Mouse (Mus musculus) stomach, postnatal 0 days (tissue): ENCODE results near the gene Enpp7. TPM values are rescaled to one million over a fixed set of nuclear protein-coding genes. Genes with fewer than 3 reads are reported as not detected.

Experiments used
- ATAC-seq: fragments of 200-750 bp; cut with Nextera tagmentation; 2 replicates; pipeline ENCODE4 v1.8.0; 2017; ENCODE audit not compliant: low FRiP score, low TSS enrichment
- DNase-seq: peaks from one replicate; pipeline ENCODE4 v3.0.0-alpha.2; 2016; ENCODE audit warnings: low spot score
- H3K27ac ChIP-seq: fragments of 300-500 bp; sonication (generic); replicated peaks from 2 replicates; pipeline ENCODE4 v1.5.1; 2014; ENCODE audit warnings: mild to moderate bottlenecking, control low read depth
- H3K27me3 ChIP-seq: fragments of 300-500 bp; sonication (generic); 2 replicates; pipeline ENCODE4 v1.6.1; 2014; ENCODE audit warnings: low read length; ENCODE audit not compliant: control insufficient read depth, insufficient read depth
- H3K36me3 ChIP-seq: fragments of 300-500 bp; sonication (generic); 2 replicates; pipeline ENCODE4 v1.6.1; 2014; ENCODE audit warnings: low read length, mixed read lengths; ENCODE audit not compliant: control insufficient read depth, insufficient read depth
- H3K4me1 ChIP-seq: fragments of 300-500 bp; sonication (generic); replicated peaks from 2 replicates; pipeline ENCODE4 v1.6.1; 2014; ENCODE audit warnings: antibody characterized with exemption; ENCODE audit not compliant: control insufficient read depth, insufficient read depth
- H3K4me2 ChIP-seq: fragments of 300-500 bp; sonication (generic); replicated peaks from 2 replicates; pipeline ENCODE4 v1.6.1; 2014; ENCODE audit warnings: low read depth, mild to moderate bottlenecking, control low read depth, moderate library complexity
- H3K4me3 ChIP-seq: fragments of 300-500 bp; sonication (generic); 2 replicates; pipeline ENCODE4 v1.5.1; 2014; ENCODE audit warnings: low read depth, low read length, control low read depth
- H3K9ac ChIP-seq: fragments of 300-500 bp; sonication (generic); 2 replicates; pipeline ENCODE4 v1.6.1; 2014; ENCODE audit warnings: mild to moderate bottlenecking, low read length, control low read depth, mixed read lengths
- H3K9me3 ChIP-seq: fragments of 300-500 bp; sonication (generic); 2 replicates; pipeline ENCODE4 v1.6.1; 2016; ENCODE audit warnings: low read length; ENCODE audit not compliant: control insufficient read depth
- CTCF ChIP-seq: IDR thresholded peaks from 2 replicates; pipeline ENCODE4 v1.5.1; 2016; ENCODE audit warnings: antibody characterized with exemption, low read depth, mild to moderate bottlenecking, moderate library complexity
- EP300 ChIP-seq: optimal IDR thresholded peaks from 2 replicates; pipeline ENCODE3; 2016; ENCODE audit warnings: antibody characterized with exemption
- WGBS: fragments of 180-500 bp; shearing (Covaris S2); extraction: QIAGEN DNeasy Blood & Tissue Kit; methylation state at CpG from one replicate; pipeline ENCODE4 v1.1.7; 2014; 5-methylcytosine and 5-hydroxymethylcytosine counted together
- polyA plus RNA-seq: library from polyadenylated mRNA; unstranded; fragments of >200 nt; fragmentation: Nextera tagmentation; extraction: Ambion mirVana; gene quantifications from 2 replicates; pipeline ENCODE4 v1.2.1, GENCODE M21; 2015

Enpp7 gene
- polyA plus RNA-seq, 1 experiment from 2014 or later = not detected

GRCm38 (mm10) chr11:118960649-118961048, 27.3 kb upstream of the Enpp7 start:
- Histone ChIP-seq H3K9ac (no peak overlapping the region), H3K4me1 (no peaks in the 10 kb centered on the region), H3K36me3 (no peaks in the 10 kb centered on the region), H3K27me3 (no peaks in the 10 kb centered on the region), H3K27ac (no peak overlapping the region), H3K9me3 (no peaks in the 10 kb centered on the region), H3K4me2 (no peak overlapping the region), H3K4me3 (no peak overlapping the region)
- DNase-seq (no peak), ATAC-seq (no peak)
- 49% methylated on average over 3 of the region's 3 CpGs for WGBS
- TF ChIP-seq CTCF (no peak), EP300 (no peak)

DNA sequence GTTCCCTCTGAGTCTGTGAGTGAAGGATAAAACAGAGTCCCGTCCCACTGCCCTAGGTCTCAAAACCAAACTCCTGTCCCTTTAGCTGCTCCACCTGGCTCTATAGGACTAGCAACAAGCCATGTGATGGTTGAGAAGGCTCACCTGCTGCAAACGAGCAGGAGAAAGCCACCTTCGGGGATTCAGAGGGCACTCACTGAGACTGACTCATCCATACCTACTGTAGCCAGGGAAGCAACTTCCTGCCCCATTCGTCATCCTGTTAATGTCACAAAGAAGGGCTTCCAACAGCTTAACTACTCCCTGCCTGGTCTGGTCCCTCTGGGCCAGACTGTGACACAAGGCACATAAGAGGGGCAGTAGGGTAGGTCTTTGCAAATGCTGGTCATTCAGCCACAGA, 25.5 kb upstream of the Enpp7 start:
- Histone ChIP-seq H3K4me1 (no peaks in the 10 kb centered on the region), H3K9ac (no peak overlapping the region), H3K36me3 (no peaks in the 10 kb centered on the region), H3K9me3 (no peaks in the 10 kb centered on the region), H3K27me3 (no peaks in the 10 kb centered on the region), H3K27ac (no peak overlapping the region), H3K4me2 (no peak overlapping the region), H3K4me3 (no peak overlapping the region)
- no peak for DNase-seq
- 23% methylated on average over 4 of the region's 4 CpGs for WGBS
- TF ChIP-seq CTCF (no peak), EP300 (no peak)
- ATAC-seq = no peak

DNA sequence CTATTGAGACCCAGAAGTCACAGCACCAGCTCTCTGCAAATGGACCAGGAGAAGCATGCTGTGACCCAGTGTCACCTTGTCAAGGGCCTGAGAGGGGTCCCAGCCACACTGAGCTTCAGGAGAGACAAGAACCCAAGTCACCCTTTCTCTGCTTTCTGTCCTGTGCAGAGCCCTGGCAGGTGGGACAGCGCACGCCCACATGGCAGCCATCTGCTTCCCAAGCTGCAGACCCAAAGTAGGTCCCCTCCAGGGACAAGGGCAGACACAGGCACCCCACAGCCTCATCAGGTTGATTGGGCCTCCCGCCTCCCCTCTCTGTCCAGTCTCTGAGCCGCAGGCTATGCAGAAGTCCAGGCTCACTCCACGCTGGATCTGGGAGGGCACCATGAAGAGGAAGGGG, 24.1 kb upstream of the Enpp7 start:
- 95% methylated on average over 5 of the region's 5 CpGs for WGBS
- H3K36me3 ChIP-seq = no peaks in the 10 kb centered on the region
- no peak overlapping the region for H3K27ac ChIP-seq
- H3K4me2 ChIP-seq = no peak overlapping the region
- DNase-seq (no peak), ATAC-seq (no peak)
- no peak overlapping the region for H3K9ac ChIP-seq
- no peak for TF ChIP-seq EP300
- no peak for TF ChIP-seq CTCF
- no peaks in the 10 kb centered on the region for H3K9me3 ChIP-seq
- H3K4me3 ChIP-seq = no peak overlapping the region
- H3K27me3 ChIP-seq = no peaks in the 10 kb centered on the region
- no peaks in the 10 kb centered on the region for H3K4me1 ChIP-seq

DNA sequence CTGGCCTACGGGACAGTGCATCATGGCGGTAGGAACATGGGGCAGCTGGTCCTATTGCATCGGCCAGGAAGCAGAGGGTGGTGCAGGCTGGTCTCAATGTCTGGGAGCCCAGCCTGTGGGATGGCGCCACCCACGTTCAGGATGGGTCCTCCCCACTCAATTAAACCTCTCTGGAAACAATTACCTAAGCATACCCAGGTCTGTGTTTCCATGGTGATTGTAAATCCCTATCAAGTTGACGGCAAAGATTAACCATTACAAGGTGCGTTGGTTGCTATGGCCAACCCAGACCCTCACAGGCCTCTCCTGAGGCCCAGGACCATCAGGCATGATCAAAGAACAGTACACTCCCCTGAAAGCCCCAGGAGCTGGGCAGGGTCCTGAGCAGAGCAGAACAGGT, 22.9 kb upstream of the Enpp7 start:
- Histone ChIP-seq H3K9me3 (no peaks in the 10 kb centered on the region), H3K9ac (no peak overlapping the region), H3K36me3 (no peaks in the 10 kb centered on the region), H3K4me1 (no peaks in the 10 kb centered on the region), H3K27ac (no peak overlapping the region), H3K4me3 (no peak overlapping the region), H3K27me3 (no peaks in the 10 kb centered on the region), H3K4me2 (no peak overlapping the region)
- ATAC-seq (no peak), DNase-seq (no peak)
- WGBS = 38% methylated on average over 7 of the region's 7 CpGs
- TF ChIP-seq CTCF = no peak
- TF ChIP-seq EP300 = no peak

DNA sequence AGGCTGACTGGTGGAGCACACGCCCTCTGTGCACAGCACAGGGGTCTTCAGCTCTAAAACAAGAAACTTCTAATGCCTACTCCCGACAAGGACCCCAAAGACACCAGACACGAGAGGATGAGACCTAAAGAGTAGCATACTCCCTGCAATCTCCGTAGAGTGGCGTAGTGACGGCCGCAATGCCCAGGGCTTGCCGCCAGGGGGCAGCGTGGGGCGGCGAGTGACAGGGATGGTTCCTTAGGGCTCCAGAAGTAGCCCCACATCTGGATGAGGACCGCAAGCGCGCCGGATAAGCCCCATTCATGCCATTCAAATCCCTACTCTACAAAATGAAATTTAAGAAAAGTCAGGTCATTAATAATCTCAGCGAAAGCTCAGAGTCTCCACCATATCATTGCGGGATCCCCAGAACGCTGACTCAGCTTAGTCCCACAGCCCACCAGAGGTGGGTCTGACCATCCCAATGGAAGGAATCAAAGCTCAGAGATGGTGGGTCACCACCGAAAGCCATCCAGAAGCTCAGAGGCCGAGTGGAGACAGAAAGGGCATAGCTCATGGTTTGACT, 16.4 kb upstream of the Enpp7 start:
- no peak for ATAC-seq

GRCm38 (mm10) chr11:118972431-118973377, 15.3 kb upstream of the Enpp7 start:
- no peak overlapping the region for H3K27ac ChIP-seq
- 0 out of 2 replicates have a peak overlapping the region, but pooled peaks have one; percentile 18 for H3K9ac ChIP-seq
- 45% methylated on average over 17 of the region's 18 CpGs for WGBS
- ATAC-seq (no peak), DNase-seq (no peak)
- H3K4me1 ChIP-seq = no peaks in the 10 kb centered on the region
- H3K4me3 ChIP-seq = no peak overlapping the region
- H3K27me3 ChIP-seq = no peaks in the 10 kb centered on the region
- no peaks in the 10 kb centered on the region for H3K36me3 ChIP-seq
- H3K4me2 ChIP-seq = no peak overlapping the region
- H3K9me3 ChIP-seq = no peaks in the 10 kb centered on the region
- TF ChIP-seq EP300 (no peak), CTCF (no peak)

More for the DNA sequence above, 16.4 kb upstream of the Enpp7 start:
- Histone ChIP-seq H3K36me3 (no peaks in the 10 kb centered on the region), H3K4me3 (no peak overlapping the region), H3K9ac (no peak overlapping the region), H3K4me2 (no peak overlapping the region), H3K4me1 (no peaks in the 10 kb centered on the region), H3K9me3 (no peaks in the 10 kb centered on the region), H3K27me3 (no peaks in the 10 kb centered on the region), H3K27ac (no peak overlapping the region)
- peak; percentile 52 for DNase-seq
- WGBS = 31% methylated on average over 20 of the region's 20 CpGs
- TF ChIP-seq CTCF (peak; percentile 84), EP300 (no peak)
